ENCODE assay signal across 9 mouse cellular contexts in the genomic region with DNA sequence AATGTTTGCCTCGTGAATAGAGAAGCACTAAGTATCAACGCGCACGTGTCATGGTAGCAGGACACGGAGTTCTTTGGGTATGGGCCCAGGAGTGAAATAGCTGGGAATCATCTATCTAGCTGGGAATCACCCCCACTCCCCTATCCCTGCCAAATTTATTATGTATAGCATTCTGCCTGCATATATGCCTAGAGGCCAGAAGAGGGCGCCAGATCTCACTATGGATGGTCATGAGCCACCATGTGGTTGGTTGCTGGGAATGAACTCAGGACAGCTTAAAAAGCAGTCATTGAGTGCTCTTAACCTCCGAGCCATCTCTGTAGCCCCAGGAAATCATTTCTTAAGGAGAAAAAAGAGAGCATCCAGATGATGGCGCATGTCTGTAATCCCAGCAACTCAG. TPM values are rescaled to one million over a fixed set of nuclear protein-coding genes. Genes with fewer than 3 reads are reported as not detected.
DNase-seq lines count a peak whose midpoint lies in the region; ATAC-seq and TF ChIP-seq lines count a peak whose summit lies in the region.
"Had no signal": no experiment of that assay in that cellular context is flagged by ENCODE, and none has a peak within 500 bp of the region (broad histone marks: within the 10 kb centered on the region; RNA-seq: fewer than 3 reads in every experiment).

No protein-coding gene starts in this region.

- WGBS in limb, embryonic 11.5 days, result 26% methylated on average over 8 of the region's 8 CpGs

- TF ChIP-seq CTCF in gastrocnemius, adult 2 months (IDR thresholded peaks at IDR 0.05), result peak; percentile 92
- peak; percentile 86 for TF ChIP-seq CTCF in bone marrow macrophage, adult 2 months (IDR thresholded peaks at IDR 0.05; ENCODE audit: low read depth, low read length)

- peak; percentile 60 for DNase-seq in gastrocnemius, adult 2 months
- DNase-seq in gastrocnemius, adult 8-10 months (ENCODE audit: low spot score in 2 of 2), result no peak
- peak; percentile 50 for DNase-seq in right cerebral cortex, postnatal 14 days
- DNase-seq in right cerebral cortex, postnatal 25 days, result no peak
- DNase-seq in limb, embryonic 11.5 days (ENCODE audit: low spot score), result peak; percentile 38
- DNase-seq in urinary bladder, postnatal 10 days (ENCODE audit: low spot score), result no peak
- DNase-seq in right cerebral cortex, postnatal 10 days (ENCODE audit: low spot score in 2 of 2), result no peak

- no peaks in the 10 kb centered on the region for H3K9me3 ChIP-seq in limb, embryonic 11.5 days (ENCODE audit: control insufficient read depth, low read length)
- H3K9me3 ChIP-seq: limb, embryonic 12.5 days had no signal

- no peak overlapping the region for H3K9ac ChIP-seq in limb, embryonic 11.5 days (ENCODE audit: low read length)
- H3K9ac ChIP-seq: limb, embryonic 12.5 days had no signal

- no peaks in the 10 kb centered on the region for H3K36me3 ChIP-seq in limb, embryonic 11.5 days (ENCODE audit: control insufficient read depth, insufficient read depth, low read length)
- H3K36me3 ChIP-seq: limb, embryonic 12.5 days had no signal

- no peak overlapping the region for H3K27ac ChIP-seq in gastrocnemius, adult 2 months
- no peak overlapping the region for H3K27ac ChIP-seq in bone marrow macrophage, adult 2 months (ENCODE audit: insufficient read depth, low read depth, low read length)
- H3K27ac ChIP-seq in limb, embryonic 11.5 days (replicated peaks; ENCODE audit: low read depth, low read length), result no peak overlapping the region
- H3K27ac ChIP-seq: limb, embryonic 12.5 days had no signal

- no peak overlapping the region for H3K4me3 ChIP-seq in gastrocnemius, adult 2 months
- no peak overlapping the region for H3K4me3 ChIP-seq in bone marrow macrophage, adult 2 months (ENCODE audit: insufficient read depth, low read length)
- no peak overlapping the region for H3K4me3 ChIP-seq in limb, embryonic 11.5 days (ENCODE audit: low read depth, low read length)
- H3K4me3 ChIP-seq: limb, embryonic 12.5 days had no signal

- no peaks in the 10 kb centered on the region for H3K27me3 ChIP-seq in limb, embryonic 11.5 days (ENCODE audit: control insufficient read depth, insufficient read depth, low read length)

- no peak for TF ChIP-seq POLR2A in bone marrow macrophage, adult 2 months (IDR thresholded peaks at IDR 0.05; ENCODE audit: borderline replicate concordance, low read depth, low read length)

- no peaks in the 10 kb centered on the region for H3K4me1 ChIP-seq in bone marrow macrophage, adult 2 months (ENCODE audit: control insufficient read depth, insufficient read depth, low read length)
- no peaks in the 10 kb centered on the region for H3K4me1 ChIP-seq in limb, embryonic 11.5 days (ENCODE audit: control insufficient read depth, insufficient read depth, low read length)
- H3K4me1 ChIP-seq: limb, embryonic 12.5 days had no signal

- intact Hi-C loops in gastrocnemius, adult 2 months (cut with DNase I), result loop anchor here (10.0 kb wide), 1 partner anchor 294 kb away; a partner anchor contains a TSS

- no peak for ATAC-seq in limb, embryonic 11.5 days (ENCODE audit: insufficient number of reproducible peaks, low FRiP score, low TSS enrichment, low read depth)

- H3K4me2 ChIP-seq in limb, embryonic 11.5 days (ENCODE audit: low read depth, severe bottlenecking), result no peak overlapping the region
- H3K4me2 ChIP-seq: limb, embryonic 12.5 days had no signal

RNA-seq across cellular contexts. Expression of a gene that starts 30.0 kb away (rescaled TPM):
- 10 to 100 TPM; 18.9 to 19.6 TPM for total RNA-seq in gastrocnemius, adult 2 months (2021)
- total RNA-seq in gastrocnemius, adult 8-10 months (2022), result 10 to 100 TPM; 19.1 to 26.4 (median 20.8) TPM
- 18.5 and 32.9 TPM in 2 replicates for polyA plus RNA-seq in bone marrow macrophage, adult 2 months (2012; ENCODE audit: insufficient read depth, insufficient read length, missing spikeins)
- polyA plus RNA-seq in limb, embryonic 11.5 days (2014; fragmentation: Nextera tagmentation; extraction: Ambion mirVana), result 0.97 and 1.4 TPM in 2 replicates

RNA-seq across cellular contexts. Expression of a gene that starts 49.5 kb away (rescaled TPM):
- total RNA-seq in gastrocnemius, adult 2 months (2021), result 1 to 10 TPM; 2.4 to 2.6 TPM
- total RNA-seq in gastrocnemius, adult 8-10 months (2022), result 1 to 10 TPM; 1.4 to 2.4 (median 2.0) TPM
- polyA plus RNA-seq in bone marrow macrophage, adult 2 months (2012; ENCODE audit: insufficient read depth, insufficient read length, missing spikeins), result 179 and 198 TPM in 2 replicates
- polyA plus RNA-seq in limb, embryonic 11.5 days (2014; fragmentation: Nextera tagmentation; extraction: Ambion mirVana), result 9.7 and 11.8 TPM in 2 replicates

Comparison
In these comparisons a context has a peak if more than half of its experiments do, and no peak if none do; other contexts are left out.
1. DNase-seq: peak in gastrocnemius, adult 2 months (single experiment), right cerebral cortex, postnatal 14 days (single experiment) and limb, embryonic 11.5 days (single experiment); none in gastrocnemius, adult 8-10 months (0 of 2), right cerebral cortex, postnatal 25 days (single experiment), urinary bladder, postnatal 10 days (single experiment) and right cerebral cortex, postnatal 10 days (0 of 2).